Mouse (Mus musculus) limb, embryonic 10.5 days (tissue): ENCODE results near the gene Alyref2. TPM values are rescaled to one million over a fixed set of nuclear protein-coding genes. Genes with fewer than 3 reads are reported as not detected.

Experiments used
- DNase-seq: peaks from one replicate; pipeline ENCODE4 v3.0.0-alpha.2; 2017; ENCODE audit warnings: low spot score
- H3K27ac ChIP-seq: fragments of 300-500 bp; sonication (generic); 2 replicates; pipeline ENCODE4 v1.5.1; 2016; ENCODE audit warnings: mild to moderate bottlenecking
- H3K27me3 ChIP-seq: fragments of 300-500 bp; sonication (generic); 2 replicates; pipeline ENCODE4 v1.6.1; 2016; ENCODE audit warnings: low read depth, mild to moderate bottlenecking; ENCODE audit not compliant: poor library complexity, severe bottlenecking
- H3K36me3 ChIP-seq: fragments of 300-500 bp; sonication (generic); 2 replicates; pipeline ENCODE4 v1.6.1; 2016; ENCODE audit warnings: mild to moderate bottlenecking, moderate library complexity
- H3K4me1 ChIP-seq: fragments of 300-500 bp; sonication (generic); 2 replicates; pipeline ENCODE4 v1.6.1; 2016
- H3K4me3 ChIP-seq: fragments of 300-500 bp; sonication (generic); 2 replicates; pipeline ENCODE4 v1.5.1; 2016; ENCODE audit warnings: mild to moderate bottlenecking, moderate library complexity
- H3K9me3 ChIP-seq: fragments of 300-500 bp; sonication (generic); replicated peaks from 2 replicates; pipeline ENCODE4 v1.6.1; 2016; ENCODE audit warnings: mild to moderate bottlenecking
- WGBS: fragments of 180-500 bp; shearing (Covaris S2); methylation state at CpG from one replicate; pipeline ENCODE4 v1.1.7; 2016; 5-methylcytosine and 5-hydroxymethylcytosine counted together
- polyA plus RNA-seq: library from polyadenylated mRNA; unstranded; fragments of >200 nt; fragmentation: Nextera tagmentation; extraction: Ambion mirVana; gene quantifications from 2 replicates; pipeline ENCODE4 v1.2.1, GENCODE M21; 2016

Alyref2 gene
- polyA plus RNA-seq, 1 experiment from 2014 or later: 8.6 TPM

DNA sequence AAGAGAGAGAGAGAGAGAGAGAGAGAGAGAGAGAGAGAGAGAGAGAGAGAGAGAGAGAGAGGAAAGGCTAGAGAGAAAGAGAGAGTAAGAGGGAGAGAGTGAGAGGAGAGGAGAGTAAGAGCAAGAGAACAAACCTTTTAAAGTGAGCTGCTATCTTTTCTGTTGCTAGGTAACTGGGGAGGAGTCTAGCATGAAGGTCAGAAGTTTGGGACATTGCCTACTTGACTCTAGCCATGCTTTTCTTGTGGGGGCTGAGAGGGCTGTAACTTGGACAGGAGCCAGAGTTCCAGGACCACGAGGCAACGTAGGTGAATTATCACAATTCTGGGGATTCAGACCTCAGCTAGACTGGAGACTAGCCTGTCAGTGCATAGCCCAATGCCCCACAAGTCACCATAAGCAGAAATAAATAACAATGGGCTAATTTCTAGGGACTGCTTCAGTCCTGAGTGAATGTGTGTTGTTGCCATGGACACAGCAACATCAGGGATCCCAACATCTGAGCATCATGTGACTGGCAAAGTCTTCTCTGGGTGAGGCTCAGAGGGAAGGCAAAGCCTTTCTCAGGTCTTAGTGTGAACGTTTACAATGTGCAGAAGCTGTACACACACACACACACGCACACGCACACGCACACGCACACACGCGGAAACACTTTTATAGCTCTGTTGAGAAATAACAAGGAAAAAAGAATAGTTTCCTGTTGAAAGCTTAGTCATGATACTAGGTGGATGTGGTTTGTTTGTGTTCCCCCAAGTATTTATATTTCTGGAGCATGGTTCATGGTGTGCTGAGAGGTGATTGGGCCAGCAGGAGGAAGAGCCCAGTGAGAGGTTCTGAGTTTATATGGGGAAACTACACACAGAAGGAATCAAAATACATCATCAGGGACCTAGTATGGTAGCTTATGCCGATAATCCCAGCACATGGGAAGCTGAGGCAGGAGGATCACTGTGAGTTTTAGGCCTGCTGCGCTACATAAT lies 50.4 kb downstream of the Alyref2 start:
- H3K36me3 ChIP-seq: no peaks in the 10 kb centered on the region
- no peaks in the 10 kb centered on the region for H3K27me3 ChIP-seq
- H3K4me3 ChIP-seq: no peak overlapping the region
- no peak for DNase-seq
- H3K9me3 ChIP-seq: no peaks in the 10 kb centered on the region
- H3K4me1 ChIP-seq: no peaks in the 10 kb centered on the region
- WGBS: 90% methylated on average over 11 of the region's 11 CpGs
- H3K27ac ChIP-seq: no peak overlapping the region

Other genes starting within 250 kb of the Alyref2 start
- 69.0 and 75.1 TPM in 2 replicates for gene B4galt3, start 233.2 kb upstream of the Alyref2 start, polyA plus RNA-seq
- gene Ppox, start 222.3 kb upstream of the Alyref2 start, polyA plus RNA-seq: 48.4 and 62.3 TPM in 2 replicates
- gene Usp21, start 215.5 kb upstream of the Alyref2 start, polyA plus RNA-seq: 107 and 125 TPM in 2 replicates
- 99.6 and 101 TPM in 2 replicates for gene Ufc1, start 208.5 kb upstream of the Alyref2 start, polyA plus RNA-seq
- gene Dedd, start 174.3 kb upstream of the Alyref2 start, polyA plus RNA-seq: 44.3 and 50.5 TPM in 2 replicates
- gene Nit1, start 157.8 kb upstream of the Alyref2 start, polyA plus RNA-seq: 32.8 and 36.3 TPM in 2 replicates
- gene Pfdn2, start 157.8 kb upstream of the Alyref2 start, polyA plus RNA-seq: 149 TPM in 2 replicates
- 1.6 and 2.4 TPM in 2 replicates for gene Klhdc9, start 142.7 kb upstream of the Alyref2 start, polyA plus RNA-seq
- gene Nectin4, start 133.4 kb upstream of the Alyref2 start, polyA plus RNA-seq: 3.4 and 4.8 TPM in 2 replicates
- gene Arhgap30, start 114.5 kb upstream of the Alyref2 start, polyA plus RNA-seq: 0.56 and 0.69 TPM in 2 replicates
- gene Usf1, start 92.2 kb upstream of the Alyref2 start, polyA plus RNA-seq: 119 and 127 TPM in 2 replicates
- 6.2 and 7.5 TPM in 2 replicates for gene Tstd1, start 84.6 kb upstream of the Alyref2 start, polyA plus RNA-seq
- gene F11r, start 65.9 kb upstream of the Alyref2 start, polyA plus RNA-seq: 34.7 and 38.2 TPM in 2 replicates
- gene Itln1, start 31.8 kb downstream of the Alyref2 start, polyA plus RNA-seq: not detected in 2 replicates
- not detected in 2 replicates for gene Cd244a, start 55.7 kb downstream of the Alyref2 start, polyA plus RNA-seq
- gene Ly9, start 103.9 kb downstream of the Alyref2 start, polyA plus RNA-seq: not detected in 2 replicates
- not detected in 2 replicates for gene Slamf7, start 149.6 kb downstream of the Alyref2 start, polyA plus RNA-seq
- gene Cd48, start 178.5 kb downstream of the Alyref2 start, polyA plus RNA-seq: 0.13 and 0.38 TPM in 2 replicates